Mouse (Mus musculus) urinary bladder, adult 2 months (tissue): Measurements from ENCODE around the gene Ect2. TPM values are rescaled to one million over a fixed set of nuclear protein-coding genes. Genes with fewer than 3 reads are reported as not detected.
A peak's percentile ranks its signal among the peaks of the same experiment; 100 is the strongest.

Source experiments
- DNase-seq: peaks from one replicate; pipeline ENCODE4 v3.0.0; 2022; ENCODE audit warnings: low spot score
- polyA plus RNA-seq: library from polyadenylated mRNA; depleted of rRNA; stranded (reverse); fragments of >200 nt; gene quantifications from 2 replicates; pipeline ENCODE4 v1.2.3, GENCODE M21; 2012; rRNA removed

Gene Ect2
- polyA plus RNA-seq: 1.3 and 1.4 TPM in 2 replicates

GRCm38 (mm10) chr3:27153701-27154209 is at the start of gene Ect2:
Gene Ect2 (minus strand): TSS chr3:27153878.
- DNase-seq: peak; percentile 96

GRCm38 (mm10) chr3:27201728-27202411 is 48.2 kb upstream of the Ect2 start:
- no peak for DNase-seq

GRCm38 (mm10) chr3:27199120-27199519 is 45.4 kb upstream of the Ect2 start:
- DNase-seq: no peak

- no peak for DNase-seq
Observed at GRCm38 (mm10) chr3:27197816-27198215, 44.1 kb upstream of the Ect2 start.

- DNase-seq: no peak
Observed at GRCm38 (mm10) chr3:27196529-27196928, 42.9 kb upstream of the Ect2 start.

GRCm38 (mm10) chr3:27195573-27196227 is 42.0 kb upstream of the Ect2 start:
- DNase-seq: no peak

- DNase-seq: no peak
Observed at GRCm38 (mm10) chr3:27195153-27195552, 41.5 kb upstream of the Ect2 start.

GRCm38 (mm10) chr3:27193844-27194317 is 40.2 kb upstream of the Ect2 start:
- DNase-seq: no peak

- DNase-seq: no peak
Observed at GRCm38 (mm10) chr3:27191856-27192255, 38.2 kb upstream of the Ect2 start.

GRCm38 (mm10) chr3:27190865-27191264 is 37.2 kb upstream of the Ect2 start:
- no peak for DNase-seq

GRCm38 (mm10) chr3:27189320-27190261 is 35.9 kb upstream of the Ect2 start:
- no peak for DNase-seq

GRCm38 (mm10) chr3:27188386-27188785 is 34.7 kb upstream of the Ect2 start:
- no peak for DNase-seq

GRCm38 (mm10) chr3:27183601-27184175 is 30.0 kb upstream of the Ect2 start:
- DNase-seq: no peak

GRCm38 (mm10) chr3:27182733-27183600 is 29.3 kb upstream of the Ect2 start, which contains the start of gene Nceh1:
Gene Nceh1 (plus strand): TSS chr3:27182965.
- peak; percentile 77 for DNase-seq

GRCm38 (mm10) chr3:27179711-27180110 is 26.0 kb upstream of the Ect2 start:
- DNase-seq: no peak

GRCm38 (mm10) chr3:27170257-27170656 is 16.6 kb upstream of the Ect2 start:
- DNase-seq: no peak

GRCm38 (mm10) chr3:27165481-27166065 is 11.9 kb upstream of the Ect2 start:
- no peak for DNase-seq

- no peak for DNase-seq
Observed at GRCm38 (mm10) chr3:27162410-27162804, 8.7 kb upstream of the Ect2 start.

GRCm38 (mm10) chr3:27161645-27162409 is 8.1 kb upstream of the Ect2 start:
- no peak for DNase-seq
